Mouse (Mus musculus): ENCODE measurements at regions not wholly inside any gene's neighbourhood (a gene's known extent, or its start where the extent isn't known, plus 50 kb on each side); places are given as distances from the start of the nearest gene placed in this dataset.

- DNase-seq (ENCODE audit: low spot score) = no peak
These were observed 77.4 kb upstream of the Nfe2l3 start for GRCm38 (mm10) chr6:51355041-51355440.

- DNase-seq (ENCODE audit: low spot score) = no peak
These were observed 70.8 kb upstream of the Nfe2l3 start for GRCm38 (mm10) chr6:51361611-51362180.

- DNase-seq (ENCODE audit: low spot score) = peak; percentile 85
These were observed 69.8 kb upstream of the Nfe2l3 start for GRCm38 (mm10) chr6:51362475-51363226.

GRCm38 (mm10) chr6:51364776-51365175 is 67.7 kb upstream of the Nfe2l3 start:
- no peak for DNase-seq (ENCODE audit: low spot score)

- DNase-seq (ENCODE audit: low spot score) = no peak
These were observed 62.7 kb upstream of the Nfe2l3 start for GRCm38 (mm10) chr6:51369771-51370170.

GRCm38 (mm10) chr6:51372357-51372756 is 60.1 kb upstream of the Nfe2l3 start:
- no peak for DNase-seq (ENCODE audit: low spot score)

GRCm38 (mm10) chr6:51378436-51378835 is 54.0 kb upstream of the Nfe2l3 start:
- no peak for DNase-seq (ENCODE audit: low spot score)

- no peak for DNase-seq (ENCODE audit: low spot score)
These were observed 53.4 kb upstream of the Nfe2l3 start for GRCm38 (mm10) chr6:51379074-51379473.

GRCm38 (mm10) chr6:51379560-51380274 is 52.8 kb upstream of the Nfe2l3 start:
- peak; percentile 42 for DNase-seq (ENCODE audit: low spot score)

- DNase-seq (ENCODE audit: low spot score) = no peak
These were observed 52.2 kb upstream of the Nfe2l3 start for GRCm38 (mm10) chr6:51380275-51380575.

- DNase-seq (ENCODE audit: low spot score) = no peak
These were observed 51.0 kb upstream of the Nfe2l3 start for GRCm38 (mm10) chr6:51381465-51381864.

Measured in testis, postnatal 14 days (tissue).